Mouse (Mus musculus) olfactory bulb, adult 2 months (tissue): ENCODE data around the gene Tex45.

Experiments used
- CTCF ChIP-seq: fragments of 200-500 bp; IDR thresholded peaks from 2 replicates; pipeline ENCODE4 v1.5.1; 2012; ENCODE audit warnings: low read depth, mild to moderate bottlenecking, low read length, moderate library complexity; ENCODE audit not compliant: insufficient read depth
- POLR2A ChIP-seq: fragments of 200-500 bp; IDR thresholded peaks from 2 replicates; pipeline ENCODE4 v1.6.1; 2012; ENCODE audit warnings: mild to moderate bottlenecking, low read depth, low read length, moderate library complexity; ENCODE audit not compliant: insufficient read depth

DNA sequence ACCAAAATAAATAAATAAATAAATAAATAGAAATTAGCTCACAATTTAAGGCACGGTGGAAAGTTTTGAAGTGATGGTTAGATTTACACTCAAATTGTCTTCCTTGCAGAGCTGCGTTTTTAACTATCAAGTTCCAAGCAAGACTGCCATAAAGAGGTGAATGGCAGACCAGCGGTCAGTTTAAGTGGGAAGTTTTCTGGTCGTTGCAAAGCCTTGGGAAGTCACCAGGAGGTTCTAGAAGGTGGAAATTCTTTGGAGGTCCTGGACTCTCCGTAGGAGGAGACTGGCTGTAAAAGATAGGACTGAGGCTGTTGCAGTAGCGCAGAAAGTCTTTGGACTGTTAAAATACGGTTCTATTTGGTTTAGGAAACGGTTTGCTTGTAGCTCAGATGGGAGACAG, 29.1 kb downstream of the Tex45 start:
- no peak for TF ChIP-seq CTCF
- no peak for TF ChIP-seq POLR2A
